Comparison of ENCODE assay signal across 8 mouse cellular contexts in genomic region chr6:126553812-126554211, GRCm38 (mm10). TPM values are rescaled to one million over a fixed set of nuclear protein-coding genes. Genes with fewer than 3 reads are reported as not detected.
A peak's percentile ranks its signal among the peaks of the same experiment; 100 is the strongest.
DNase-seq lines count a peak whose midpoint lies in the region; ATAC-seq lines count a peak whose summit lies in the region.

No protein-coding gene starts in this region.

- peaks cover 12% of the 10 kb centered on the region; the same call in 1 of the 2 replicates for H3K27me3 ChIP-seq in embryonic facial prominence, embryonic 14.5 days (replicated peaks; ENCODE audit: control insufficient read depth, insufficient read depth, low read length)
- peaks cover 7% of the 10 kb centered on the region; the same call in 1 of the 2 replicates for H3K27me3 ChIP-seq in hindbrain, embryonic 13.5 days
- peaks cover 20% of the 10 kb centered on the region for H3K27me3 ChIP-seq in limb, embryonic 13.5 days

- H3K4me3 ChIP-seq in embryonic facial prominence, embryonic 14.5 days (ENCODE audit: low read depth, low read length), result no peak overlapping the region
- no peak overlapping the region for H3K4me3 ChIP-seq in hindbrain, embryonic 13.5 days
- no peak overlapping the region for H3K4me3 ChIP-seq in limb, embryonic 13.5 days

- no peak overlapping the region for H3K9ac ChIP-seq in embryonic facial prominence, embryonic 14.5 days (ENCODE audit: low read depth, low read length)
- H3K9ac ChIP-seq in hindbrain, embryonic 13.5 days, result no peak overlapping the region
- H3K9ac ChIP-seq in limb, embryonic 13.5 days, result peak overlapping the region; percentile 39; the same call in 1 of the 2 replicates

- DNase-seq in testis, postnatal 10 days (ENCODE audit: low spot score), result peak; percentile 51
- no peak for DNase-seq in testis, postnatal 14 days (ENCODE audit: low spot score)
- peak; percentile 41 for DNase-seq in embryonic facial prominence, embryonic 14.5 days (ENCODE audit: low spot score)
- peak; percentile 58 for DNase-seq in right cerebral cortex, postnatal 14 days

- H3K9me3 ChIP-seq in embryonic facial prominence, embryonic 14.5 days (ENCODE audit: control insufficient read depth, low read length), result no peaks in the 10 kb centered on the region
- H3K9me3 ChIP-seq in hindbrain, embryonic 13.5 days, result no peaks in the 10 kb centered on the region
- no peaks in the 10 kb centered on the region for H3K9me3 ChIP-seq in limb, embryonic 13.5 days

- no peaks in the 10 kb centered on the region for H3K4me1 ChIP-seq in embryonic facial prominence, embryonic 14.5 days (ENCODE audit: control insufficient read depth, insufficient read depth, low read length)
- 0 out of 2 replicates have a peak, but pooled peaks cover 5% of the 10 kb centered on the region for H3K4me1 ChIP-seq in hindbrain, embryonic 13.5 days (replicated peaks)
- H3K4me1 ChIP-seq in limb, embryonic 13.5 days, result no peaks in the 10 kb centered on the region

- no peaks in the 10 kb centered on the region for H3K36me3 ChIP-seq in embryonic facial prominence, embryonic 14.5 days (ENCODE audit: control insufficient read depth, insufficient read depth, low read length)
- no peaks in the 10 kb centered on the region for H3K36me3 ChIP-seq in hindbrain, embryonic 13.5 days
- H3K36me3 ChIP-seq in limb, embryonic 13.5 days, result no peaks in the 10 kb centered on the region

- H3K27ac ChIP-seq in embryonic facial prominence, embryonic 14.5 days (replicated peaks; ENCODE audit: low read depth, low read length), result no peak overlapping the region
- H3K27ac ChIP-seq in hindbrain, embryonic 13.5 days, result no peak overlapping the region
- H3K27ac ChIP-seq in limb, embryonic 13.5 days, result no peak overlapping the region

- 0 out of 2 replicates have a peak overlapping the region, but pooled peaks have one; percentile 4 for H3K4me2 ChIP-seq in embryonic facial prominence, embryonic 14.5 days (ENCODE audit: low read depth, low read length)
- no peak overlapping the region for H3K4me2 ChIP-seq in hindbrain, embryonic 13.5 days
- no peak overlapping the region for H3K4me2 ChIP-seq in limb, embryonic 13.5 days (replicated peaks)

- no peak for ATAC-seq in embryonic facial prominence, embryonic 14.5 days (ENCODE audit: low read depth)
- ATAC-seq in hindbrain, embryonic 13.5 days (ENCODE audit: low FRiP score), result peak; percentile 71
- no peak for ATAC-seq in limb, embryonic 13.5 days (ENCODE audit: low FRiP score, low read depth)
- ATAC-seq in megakaryocyte-erythroid progenitor cell, adult 5-6 weeks (replicated peaks; ENCODE audit: low FRiP score, low TSS enrichment, poor library complexity, severe bottlenecking), result no peak
- ATAC-seq in monocyte, adult 5-6 weeks (replicated peaks; ENCODE audit: insufficient number of reproducible peaks, low FRiP score, low TSS enrichment, poor library complexity, severe bottlenecking), result no peak

- 24% methylated on average over 9 of the region's 9 CpGs for WGBS in embryonic facial prominence, embryonic 14.5 days
- 32% methylated on average over 9 of the region's 9 CpGs for WGBS in hindbrain, embryonic 13.5 days
- 28% methylated on average over 9 of the region's 9 CpGs for WGBS in limb, embryonic 13.5 days

RNA-seq across cellular contexts. Expression of gene Kcna5, which starts 18.6 kb away (rescaled TPM):
- 6.8 and 7.7 TPM in 2 replicates for polyA plus RNA-seq in embryonic facial prominence, embryonic 14.5 days (2014; fragmentation: Nextera tagmentation; extraction: Ambion mirVana)
- 2.2 and 2.4 TPM in 2 replicates for polyA plus RNA-seq in hindbrain, embryonic 13.5 days (2015; fragmentation: Nextera tagmentation; extraction: Ambion mirVana)
- polyA plus RNA-seq in limb, embryonic 13.5 days (2015; fragmentation: Nextera tagmentation; extraction: Ambion mirVana), result 3.9 and 4.4 TPM in 2 replicates
- total RNA-seq in megakaryocyte-erythroid progenitor cell, adult 5-6 weeks (2014; fragmentation: Nextera tagmentation), result not detected in 2 replicates
- total RNA-seq in megakaryocyte-erythroid progenitor cell, adult 5-6 weeks (2017), result not detected in 2 replicates
- total RNA-seq in monocyte, adult 5-6 weeks (2017), result not detected in 3 replicates
